Mouse (Mus musculus): Measurements from ENCODE around the gene Btbd35f27.
"Not testable (repeated sequence)": the region's sequence is repeated elsewhere in the genome, so short reads cannot be mapped to it uniquely, and the experiment has no call there.

Btbd35f27 gene

DNA sequence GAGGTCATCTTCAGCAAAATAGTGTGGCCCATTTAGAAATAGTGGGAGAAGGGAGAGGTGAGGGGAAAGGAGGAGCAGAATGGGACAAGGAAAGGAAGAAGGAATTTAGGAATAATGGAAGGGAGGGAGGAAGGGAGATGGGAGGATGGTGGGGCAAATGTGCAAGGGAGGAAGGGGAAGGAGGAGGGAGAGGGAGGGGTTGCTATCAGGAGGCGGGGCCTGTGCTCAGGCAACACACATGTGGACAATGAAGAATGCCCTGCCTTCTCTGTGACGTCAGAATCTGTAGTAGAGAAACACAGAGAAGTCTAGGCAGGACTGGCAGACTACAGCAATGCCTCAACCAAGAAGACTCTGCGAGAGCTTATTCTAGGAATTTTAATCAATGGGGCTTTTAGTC, at the start of gene Btbd35f27:
TSS of gene Btbd35f27 (plus strand) at position 301 of the 400 bp plus-strand sequence.
- DNase-seq (ENCODE audit: low spot score), result not testable (repeated sequence)
